Mouse (Mus musculus) heart, postnatal 4 days (tissue): ENCODE results near the gene Fanci. TPM values are rescaled to one million over a fixed set of nuclear protein-coding genes. Genes with fewer than 3 reads are reported as not detected.

Experiments used
- DNase-seq: peaks from one replicate; pipeline ENCODE4 v3.0.0; 2021
- total RNA-seq, 2 experiments: library from RNA; stranded (reverse); gene quantifications; 2 replicates each; pipeline ENCODE4 v1.2.3; 2021

The Fanci gene
- total RNA-seq, 2 experiments from 2014 or later, result 7.0 to 8.1 TPM

DNA sequence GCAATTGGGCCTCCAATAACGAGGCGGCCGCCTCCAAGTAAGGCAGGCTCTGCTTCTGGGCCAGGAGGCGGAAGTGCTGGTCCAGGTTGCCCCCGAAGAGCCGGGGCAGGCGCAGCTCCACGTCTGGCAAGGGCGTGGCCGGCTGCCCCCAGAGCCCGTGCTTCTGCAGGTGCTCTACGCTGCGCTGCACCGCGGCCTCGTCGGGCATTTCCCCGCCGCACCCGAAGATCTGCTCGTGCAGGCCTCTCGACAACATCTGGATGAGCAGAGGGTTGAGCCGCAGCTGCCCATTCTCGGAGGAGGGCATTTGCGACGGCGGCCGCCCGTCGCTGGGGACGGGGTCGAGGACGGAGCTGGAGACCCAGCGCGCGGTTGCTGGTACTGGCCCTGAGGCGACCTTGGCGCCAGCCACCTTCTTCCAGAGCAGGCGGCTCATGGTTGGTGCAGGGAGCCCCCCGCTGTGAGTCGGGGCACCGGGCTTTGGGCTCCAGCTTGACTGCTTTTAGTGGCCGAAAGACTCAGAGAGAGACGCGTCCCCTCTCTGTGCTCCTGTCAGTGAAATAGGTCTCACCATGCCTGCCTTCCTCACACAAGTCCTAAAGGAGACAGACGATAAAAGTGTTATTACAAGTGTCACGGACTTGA lies 73.2 kb downstream of the Fanci start:
- DNase-seq, result peak; percentile 21

DNA sequence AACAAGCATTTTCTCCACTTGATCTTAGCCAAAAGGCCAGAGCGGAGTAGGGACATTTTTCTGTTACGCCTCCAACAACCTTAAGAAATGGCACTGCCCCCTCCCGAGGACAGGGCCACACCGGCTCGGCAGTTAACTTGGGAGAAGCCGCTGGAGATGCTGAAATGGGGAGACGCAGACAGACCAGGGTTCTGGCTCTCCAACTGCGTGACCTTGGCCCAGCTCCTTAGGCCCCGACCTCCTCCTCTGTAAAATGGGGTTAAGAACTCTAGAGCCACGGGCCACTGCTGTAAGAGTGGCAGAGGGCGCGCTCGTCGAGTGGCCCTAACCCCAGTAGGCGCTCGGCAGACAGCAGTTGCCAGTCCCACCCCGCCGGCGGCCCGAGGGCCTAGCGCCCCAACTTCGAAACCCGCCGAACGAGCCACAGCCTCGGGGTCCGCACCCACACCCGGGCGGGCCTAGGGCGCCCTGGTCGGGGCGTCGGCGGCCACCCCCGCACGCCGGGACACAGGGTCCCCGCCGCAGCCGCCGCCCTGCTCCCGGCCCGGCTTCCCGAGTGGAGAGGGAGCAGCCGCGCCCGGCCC lies 73.8 kb downstream of the Fanci start:
- DNase-seq, result no peak

- DNase-seq, result peak; percentile 99
Observed at GRCm38 (mm10) chr7:79466053-79466901, 74.5 kb downstream of the Fanci start, which contains the start of gene Polg. TSS of gene Polg (minus strand) at chr7:79466362.

- DNase-seq, result no peak
Observed at GRCm38 (mm10) chr7:79467951-79468350, 76.2 kb downstream of the Fanci start.

GRCm38 (mm10) chr7:79468994-79469393 lies 77.3 kb downstream of the Fanci start:
- no peak for DNase-seq

GRCm38 (mm10) chr7:79469766-79470165 lies 78.0 kb downstream of the Fanci start:
- DNase-seq, result no peak

- DNase-seq, result no peak
Observed at GRCm38 (mm10) chr7:79470718-79471117, 79.0 kb downstream of the Fanci start.

- no peak for DNase-seq
Observed at GRCm38 (mm10) chr7:79471436-79471835, 79.7 kb downstream of the Fanci start.

GRCm38 (mm10) chr7:79472792-79473191 lies 81.1 kb downstream of the Fanci start:
- no peak for DNase-seq

GRCm38 (mm10) chr7:79473496-79474194 lies 81.9 kb downstream of the Fanci start:
- DNase-seq, result no peak

- no peak for DNase-seq
Observed at GRCm38 (mm10) chr7:79474831-79475399, 83.2 kb downstream of the Fanci start.

DNA sequence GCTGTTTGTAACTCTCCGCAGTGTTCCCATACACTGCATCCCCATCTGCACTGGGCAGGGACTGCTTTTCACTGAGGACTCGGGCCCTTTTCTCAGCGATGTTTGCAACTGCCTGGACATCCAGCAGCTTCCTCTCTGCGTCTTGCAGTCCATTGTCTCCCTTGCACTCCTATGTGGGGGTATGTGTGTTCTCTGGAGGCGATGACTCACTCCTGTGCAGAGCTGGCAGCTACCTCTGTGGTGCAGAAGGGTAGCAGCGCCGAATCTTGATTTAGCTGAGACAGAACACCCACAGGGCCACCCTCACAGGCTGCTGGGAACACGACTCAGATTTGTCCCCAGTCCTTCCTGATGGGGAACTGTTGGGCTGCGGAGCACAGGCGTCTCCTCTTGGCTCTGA lies 94.8 kb downstream of the Fanci start:
- no peak for DNase-seq

GRCm38 (mm10) chr7:79493915-79494314 lies 102.2 kb downstream of the Fanci start:
- DNase-seq, result peak; percentile 63

- DNase-seq, result peak; percentile 93
Observed at GRCm38 (mm10) chr7:79495988-79496815, 104.5 kb downstream of the Fanci start.

GRCm38 (mm10) chr7:79496816-79497328 lies 105.1 kb downstream of the Fanci start:
- DNase-seq, result no peak

DNA sequence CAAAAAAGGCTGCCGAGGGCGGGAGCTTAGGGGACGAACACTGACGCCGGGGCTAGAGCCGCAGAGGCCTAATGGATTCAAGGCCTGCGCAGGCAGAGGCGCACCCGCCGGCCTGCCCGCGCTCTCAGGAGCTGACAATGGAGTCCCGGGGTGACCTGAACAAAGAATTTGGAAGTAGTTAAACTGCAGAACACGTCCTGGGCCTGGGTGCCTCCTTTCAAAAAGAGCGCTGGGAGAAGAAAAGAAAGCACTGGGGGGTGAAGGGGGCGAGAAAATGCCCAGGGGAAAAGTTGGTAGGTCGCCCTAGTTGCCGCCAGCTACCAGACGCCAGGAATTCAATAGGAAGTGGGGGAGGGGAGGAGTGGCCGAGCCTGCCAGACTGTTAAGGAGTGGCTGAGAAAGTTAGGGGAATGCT lies 106.0 kb downstream of the Fanci start:
- DNase-seq, result no peak

- DNase-seq, result no peak
Observed at GRCm38 (mm10) chr7:79498356-79498755, 106.6 kb downstream of the Fanci start.

GRCm38 (mm10) chr7:79498965-79499595 lies 107.4 kb downstream of the Fanci start:
- peak; percentile 77 for DNase-seq
